Mouse (Mus musculus): ENCODE results near the gene Sqstm1. TPM values are rescaled to one million over a fixed set of nuclear protein-coding genes. Genes with fewer than 3 reads are reported as not detected.

Gene Sqstm1
- total RNA-seq, 2 experiments from 2014 or later: 502 to 551 TPM

- no peak for DNase-seq (ENCODE audit: low spot score in 2 of 2)
Measured at GRCm38 (mm10) chr11:50231411-50231810, 20.8 kb upstream of the Sqstm1 start.

GRCm38 (mm10) chr11:50230481-50231304 lies 20.1 kb upstream of the Sqstm1 start:
- no peak for DNase-seq (ENCODE audit: low spot score in 2 of 2)

GRCm38 (mm10) chr11:50229252-50229910 lies 18.8 kb upstream of the Sqstm1 start:
- no peak for DNase-seq (ENCODE audit: low spot score in 2 of 2)

- no peak for DNase-seq (ENCODE audit: low spot score in 2 of 2)
Measured at GRCm38 (mm10) chr11:50228772-50229171, 18.1 kb upstream of the Sqstm1 start.

GRCm38 (mm10) chr11:50227736-50228135 lies 17.1 kb upstream of the Sqstm1 start:
- DNase-seq (ENCODE audit: low spot score in 2 of 2): no peak

GRCm38 (mm10) chr11:50227226-50227625 lies 16.6 kb upstream of the Sqstm1 start:
- DNase-seq (ENCODE audit: low spot score in 2 of 2): no peak

- no peak for DNase-seq (ENCODE audit: low spot score in 2 of 2)
Measured at GRCm38 (mm10) chr11:50226406-50226805, 15.8 kb upstream of the Sqstm1 start.

GRCm38 (mm10) chr11:50225611-50226378 lies 15.2 kb upstream of the Sqstm1 start:
- no peak for DNase-seq (ENCODE audit: low spot score in 2 of 2)

- peak; percentile 76 to 79 for DNase-seq (ENCODE audit: low spot score in 2 of 2)
Measured at GRCm38 (mm10) chr11:50224671-50225530, 14.3 kb upstream of the Sqstm1 start.

GRCm38 (mm10) chr11:50223783-50224662 lies 13.4 kb upstream of the Sqstm1 start:
- no peak for DNase-seq (ENCODE audit: low spot score in 2 of 2)

- no peak for DNase-seq (ENCODE audit: low spot score in 2 of 2)
Measured at GRCm38 (mm10) chr11:50222559-50223276, 12.1 kb upstream of the Sqstm1 start.

- no peak for DNase-seq (ENCODE audit: low spot score in 2 of 2)
Measured at GRCm38 (mm10) chr11:50219833-50220232, 9.2 kb upstream of the Sqstm1 start.

- no peak for DNase-seq (ENCODE audit: low spot score in 2 of 2)
Measured at GRCm38 (mm10) chr11:50217811-50218210, 7.2 kb upstream of the Sqstm1 start.

- no peak for DNase-seq (ENCODE audit: low spot score in 2 of 2)
Measured at GRCm38 (mm10) chr11:50216724-50217366, 6.2 kb upstream of the Sqstm1 start.

- DNase-seq (ENCODE audit: low spot score in 2 of 2): no peak
Measured at GRCm38 (mm10) chr11:50215633-50216032, 5.0 kb upstream of the Sqstm1 start.

GRCm38 (mm10) chr11:50214631-50215030 lies 4.0 kb upstream of the Sqstm1 start:
- no peak for DNase-seq (ENCODE audit: low spot score in 2 of 2)

- peak in 1 of 2 experiments; percentile 73 for DNase-seq (ENCODE audit: low spot score in 2 of 2)
Measured at GRCm38 (mm10) chr11:50212848-50213758, 2.5 kb upstream of the Sqstm1 start.
